Mouse (Mus musculus) heart, adult 8-10 months (tissue): ENCODE measurements around the gene Bcas1. TPM values are rescaled to one million over a fixed set of nuclear protein-coding genes. Genes with fewer than 3 reads are reported as not detected.
"Not testable (repeated sequence)": the region's sequence is repeated elsewhere in the genome, so short reads cannot be mapped to it uniquely, and the experiment has no call there.

Experiments
- DNase-seq: peaks from one replicate; pipeline ENCODE4 v3.0.0; 2022; ENCODE audit warnings: low spot score
- total RNA-seq, 4 experiments: library from RNA; stranded (reverse); gene quantifications; 2 replicates each; pipeline ENCODE4 v1.2.4; 2022

Gene Bcas1
- total RNA-seq: under 1 TPM in 3 of 4 experiments, not detected in 1; 0.11 to 0.22 (median 0.19) TPM

- no peak for DNase-seq
These were observed at the start of gene Bcas1 for GRCm38 (mm10) chr2:170427704-170428103. Gene Bcas1, minus strand, starts transcription at chr2:170427845.

- DNase-seq: no peak
These were observed 49.0 kb upstream of the Bcas1 start for GRCm38 (mm10) chr2:170476643-170477042.

GRCm38 (mm10) chr2:170476215-170476614, 48.6 kb upstream of the Bcas1 start:
- no peak for DNase-seq

GRCm38 (mm10) chr2:170475164-170475563, 47.5 kb upstream of the Bcas1 start:
- DNase-seq: no peak

GRCm38 (mm10) chr2:170474125-170474524, 46.5 kb upstream of the Bcas1 start:
- no peak for DNase-seq

GRCm38 (mm10) chr2:170470591-170470990, 42.9 kb upstream of the Bcas1 start:
- DNase-seq: no peak

GRCm38 (mm10) chr2:170469616-170470308, 42.1 kb upstream of the Bcas1 start:
- DNase-seq: peak; percentile 8

- DNase-seq: no peak
These were observed 40.4 kb upstream of the Bcas1 start for GRCm38 (mm10) chr2:170468009-170468408.

- DNase-seq: no peak
These were observed 37.2 kb upstream of the Bcas1 start for GRCm38 (mm10) chr2:170464817-170465216.

- DNase-seq: no peak
These were observed 34.0 kb upstream of the Bcas1 start for GRCm38 (mm10) chr2:170461652-170462051.

- no peak for DNase-seq
These were observed 32.2 kb upstream of the Bcas1 start for GRCm38 (mm10) chr2:170459805-170460204.

GRCm38 (mm10) chr2:170459183-170459582, 31.5 kb upstream of the Bcas1 start:
- no peak for DNase-seq

GRCm38 (mm10) chr2:170453809-170454208, 26.2 kb upstream of the Bcas1 start:
- DNase-seq: not testable (repeated sequence)

GRCm38 (mm10) chr2:170450933-170451332, 23.3 kb upstream of the Bcas1 start:
- DNase-seq: peak; percentile 63

GRCm38 (mm10) chr2:170447651-170448050, 20.0 kb upstream of the Bcas1 start:
- no peak for DNase-seq

- no peak for DNase-seq
These were observed 19.3 kb upstream of the Bcas1 start for GRCm38 (mm10) chr2:170446843-170447383.

- DNase-seq: no peak
These were observed 18.2 kb upstream of the Bcas1 start for GRCm38 (mm10) chr2:170445861-170446260.

GRCm38 (mm10) chr2:170442535-170442934, 14.9 kb upstream of the Bcas1 start:
- no peak for DNase-seq

GRCm38 (mm10) chr2:170438782-170439181, 11.1 kb upstream of the Bcas1 start:
- DNase-seq: no peak

- DNase-seq: no peak
These were observed 8.6 kb upstream of the Bcas1 start for GRCm38 (mm10) chr2:170436204-170436603.

- no peak for DNase-seq
These were observed 4.5 kb upstream of the Bcas1 start for GRCm38 (mm10) chr2:170432152-170432551.

- DNase-seq: no peak
These were observed 1.3 kb upstream of the Bcas1 start for GRCm38 (mm10) chr2:170428966-170429365.

GRCm38 (mm10) chr2:170424131-170424530, 3.5 kb downstream of the Bcas1 start:
- no peak for DNase-seq
